In the genomic region with DNA sequence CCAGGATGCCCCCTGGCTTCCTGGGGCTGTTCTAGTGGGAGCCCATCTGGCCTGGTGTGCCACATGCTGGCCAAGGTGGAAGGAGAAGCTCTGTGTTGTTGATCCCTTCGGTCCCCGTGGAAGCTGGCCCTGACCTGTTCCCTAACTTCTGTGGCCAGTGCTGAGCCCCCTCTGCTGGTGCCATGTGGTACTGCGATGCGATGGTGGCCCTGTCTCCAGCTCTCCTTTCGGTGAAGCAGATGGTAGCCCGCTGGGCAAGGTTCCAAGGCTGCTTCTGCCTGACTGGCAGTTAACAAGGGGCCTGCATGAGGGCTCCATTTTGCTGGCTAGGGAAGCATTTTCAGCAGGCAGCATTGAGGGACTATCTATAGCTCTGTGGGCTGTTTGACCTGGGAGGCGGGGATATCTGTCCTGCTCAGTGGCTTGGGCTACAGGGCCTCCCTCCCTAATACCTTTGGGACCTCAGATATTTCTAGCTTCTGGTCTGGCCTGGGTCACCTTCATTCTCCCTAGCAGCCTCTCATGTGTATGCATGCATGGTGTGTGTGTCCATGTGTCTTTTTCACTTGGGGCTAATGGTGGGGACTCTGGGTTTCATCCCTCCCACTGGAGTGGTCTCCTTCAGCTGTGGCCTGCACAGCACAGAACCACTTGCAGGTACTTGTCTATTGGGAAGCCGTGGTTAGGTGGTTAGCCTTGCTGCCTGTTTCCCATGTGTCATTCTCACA, we compare ENCODE assay signal across 1 mouse cellular context.
TF ChIP-seq lines count a peak whose summit lies in the region.

No protein-coding gene starts in this region.

TF ChIP-seq in MEL, 35 proteins besides CTCF, POLR2A, EP300 and RAD21 (continued from another document):
- TF ChIP-seq USF1 (IDR thresholded peaks at IDR 0.05; ENCODE audit: low read depth, low read length) = no peak
- no peak for TF ChIP-seq CHD1 (IDR thresholded peaks at IDR 0.05; ENCODE audit: low read depth, low read length)
- TF ChIP-seq BHLHE40 (IDR thresholded peaks at IDR 0.05; ENCODE audit: borderline replicate concordance, low read depth, low read length) = no peak
- no peak for TF ChIP-seq GABPA (IDR thresholded peaks at IDR 0.05; ENCODE audit: low read depth, low read length)
- no peak for TF ChIP-seq ZMIZ1 (IDR thresholded peaks at IDR 0.05; ENCODE audit: low read depth, low read length)
- no peak for TF ChIP-seq NELFE (IDR thresholded peaks at IDR 0.05; ENCODE audit: low read depth, low read length)
- TF ChIP-seq ZC3H11A (IDR thresholded peaks at IDR 0.05; ENCODE audit: low read depth, low read length) = peak; percentile 71
- TF ChIP-seq RCOR1 (IDR thresholded peaks at IDR 0.05; ENCODE audit: low read depth, low read length) = no peak
- TF ChIP-seq UBTF (IDR thresholded peaks at IDR 0.05; ENCODE audit: borderline replicate concordance, insufficient read depth, low read depth, low read length) = no peak
- TF ChIP-seq TBP (IDR thresholded peaks at IDR 0.05; ENCODE audit: low read depth, low read length) = no peak
- TF ChIP-seq JUND (IDR thresholded peaks at IDR 0.05; ENCODE audit: low read depth, low read length) = no peak
- no peak for TF ChIP-seq TCF12 (IDR thresholded peaks at IDR 0.05; ENCODE audit: low read depth, low read length)
- no peak for TF ChIP-seq ELF1 (IDR thresholded peaks at IDR 0.05; ENCODE audit: low read depth, low read length)
- TF ChIP-seq MYC (IDR thresholded peaks at IDR 0.05; ENCODE audit: low read depth, low read length) = 0 out of 2 replicates have a peak, but pooled peaks have one; percentile 52
- no peak for TF ChIP-seq MXI1 (IDR thresholded peaks at IDR 0.05; ENCODE audit: low read depth, low read length)
- no peak for TF ChIP-seq HCFC1 (IDR thresholded peaks at IDR 0.05; ENCODE audit: low read depth, low read length)
- no peak for TF ChIP-seq MAFK (IDR thresholded peaks at IDR 0.05; ENCODE audit: borderline replicate concordance, low read depth, low read length)
- no peak for TF ChIP-seq ZKSCAN1 (IDR thresholded peaks at IDR 0.05; ENCODE audit: low read depth, low read length)
- TF ChIP-seq MAX (IDR thresholded peaks at IDR 0.05; ENCODE audit: low read length) = peak; percentile 72
